ENCODE assay signal across 21 mouse cellular contexts in genomic region chr14:101883787-101884186, GRCm38 (mm10).
DNase-seq lines count a peak whose midpoint lies in the region; ATAC-seq and TF ChIP-seq lines count a peak whose summit lies in the region.
"Had no signal": no experiment of that assay in that cellular context is flagged by ENCODE, and none has a peak within 500 bp of the region (broad histone marks: within the 10 kb centered on the region; RNA-seq: fewer than 3 reads in every experiment).

No protein-coding gene starts in this region.

- H3K27me3 ChIP-seq in heart, embryonic 10.5 days (ENCODE audit: insufficient read depth, poor library complexity, severe bottlenecking) = no peaks in the 10 kb centered on the region
- H3K27me3 ChIP-seq in heart, embryonic 15.5 days = no peaks in the 10 kb centered on the region
- no peaks in the 10 kb centered on the region for H3K27me3 ChIP-seq in stomach, postnatal 0 days (ENCODE audit: control insufficient read depth, insufficient read depth, low read length)
- H3K27me3 ChIP-seq: embryonic facial prominence, embryonic 15.5 days; intestine, embryonic 15.5 days had no signal

- no peak for TF ChIP-seq CTCF in stomach, postnatal 0 days (IDR thresholded peaks at IDR 0.05; ENCODE audit: low read depth)

- peak; percentile 75 for ATAC-seq in heart, embryonic 15.5 days (replicated peaks; ENCODE audit: insufficient number of reproducible peaks, insufficient read depth, low FRiP score, low read depth)
- no peak for ATAC-seq in stomach, postnatal 0 days (ENCODE audit: low FRiP score, low TSS enrichment)
- ATAC-seq: forebrain, embryonic 14.5 days had no signal

- no peak for DNase-seq in heart, embryonic 10.5 days (ENCODE audit: low spot score)
- no peak for DNase-seq in heart, postnatal 4 days
- DNase-seq in 416B (ENCODE audit: low read depth) = peak; percentile 4
- no peak for DNase-seq in stomach, postnatal 0 days (ENCODE audit: low spot score)
- no peak for DNase-seq in urinary bladder, postnatal 25 days (ENCODE audit: low spot score)
- DNase-seq: adrenal gland, adult 8-10 months; adrenal gland, postnatal 36 days; cerebellum, adult 2 months; cerebellum, postnatal 10 days; embryo, embryonic 11 days; gastrocnemius, adult 2 months; gastrocnemius, postnatal 25 days; kidney, adult 18-20 months had no signal

- TF ChIP-seq EP300 in stomach, postnatal 0 days (optimal IDR thresholded peaks at IDR 0.05) = no peak

- H3K4me1 ChIP-seq in heart, embryonic 10.5 days = peaks cover 21% of the 10 kb centered on the region
- H3K4me1 ChIP-seq in heart, embryonic 15.5 days (replicated peaks) = peaks cover 22% of the 10 kb centered on the region
- H3K4me1 ChIP-seq in stomach, postnatal 0 days (replicated peaks; ENCODE audit: control insufficient read depth, insufficient read depth) = no peaks in the 10 kb centered on the region
- H3K4me1 ChIP-seq: forebrain, embryonic 10.5 days; hindbrain, embryonic 10.5 days had no signal

- H3K27ac ChIP-seq in heart, embryonic 10.5 days = peak overlapping the region; percentile 89
- peak overlapping the region; percentile 91 for H3K27ac ChIP-seq in heart, embryonic 15.5 days
- H3K27ac ChIP-seq in stomach, postnatal 0 days (replicated peaks) = peak overlapping the region; percentile 25; the same call in 1 of the 2 replicates
- H3K27ac ChIP-seq: embryonic facial prominence, embryonic 15.5 days; forebrain, embryonic 10.5 days; gastrocnemius, adult 2 months; hindbrain, embryonic 10.5 days; hindbrain, embryonic 14.5 days; intestine, embryonic 15.5 days had no signal

- WGBS in heart, embryonic 10.5 days = 35% methylated on average over 6 of the region's 6 CpGs
- WGBS in heart, embryonic 15.5 days = 23% methylated on average over 6 of the region's 6 CpGs
- WGBS in stomach, postnatal 0 days = 77% methylated on average over 6 of the region's 6 CpGs

- H3K9me3 ChIP-seq in heart, embryonic 10.5 days = no peaks in the 10 kb centered on the region
- no peaks in the 10 kb centered on the region for H3K9me3 ChIP-seq in heart, embryonic 15.5 days (replicated peaks)
- no peaks in the 10 kb centered on the region for H3K9me3 ChIP-seq in stomach, postnatal 0 days (ENCODE audit: control insufficient read depth, low read length)
- H3K9me3 ChIP-seq: embryonic facial prominence, embryonic 15.5 days; forebrain, embryonic 10.5 days; hindbrain, embryonic 10.5 days; intestine, embryonic 15.5 days had no signal

- peak overlapping the region; percentile 66 for H3K9ac ChIP-seq in heart, embryonic 15.5 days
- no peak overlapping the region for H3K9ac ChIP-seq in stomach, postnatal 0 days (ENCODE audit: low read length)
- H3K9ac ChIP-seq: embryonic facial prominence, embryonic 15.5 days; hindbrain, embryonic 14.5 days; intestine, embryonic 15.5 days had no signal

- H3K4me3 ChIP-seq in heart, embryonic 10.5 days = peak overlapping the region; percentile 63
- H3K4me3 ChIP-seq in heart, embryonic 15.5 days = peak overlapping the region; percentile 53
- H3K4me3 ChIP-seq in stomach, postnatal 0 days (ENCODE audit: low read depth, low read length) = no peak overlapping the region
- H3K4me3 ChIP-seq: embryonic facial prominence, embryonic 15.5 days; erythroblast, embryonic 14.5 days; forebrain, embryonic 10.5 days; gastrocnemius, adult 2 months; hindbrain, embryonic 10.5 days; intestine, embryonic 15.5 days had no signal

- H3K36me3 ChIP-seq in heart, embryonic 10.5 days = peaks cover 15% of the 10 kb centered on the region
- peaks cover 8% of the 10 kb centered on the region; the same call in 1 of the 2 replicates for H3K36me3 ChIP-seq in heart, embryonic 15.5 days
- 0 out of 2 replicates have a peak, but pooled peaks cover 2% of the 10 kb centered on the region for H3K36me3 ChIP-seq in stomach, postnatal 0 days (ENCODE audit: control insufficient read depth, insufficient read depth, low read length)
- H3K36me3 ChIP-seq: forebrain, embryonic 10.5 days; hindbrain, embryonic 10.5 days; intestine, embryonic 15.5 days had no signal

- peak overlapping the region; percentile 61 for H3K4me2 ChIP-seq in heart, embryonic 15.5 days
- H3K4me2 ChIP-seq in stomach, postnatal 0 days (replicated peaks; ENCODE audit: low read depth) = no peak overlapping the region
- H3K4me2 ChIP-seq: embryonic facial prominence, embryonic 15.5 days; hindbrain, embryonic 14.5 days; intestine, embryonic 15.5 days had no signal

Comparison
In these comparisons a context has a peak if more than half of its experiments do, and no peak if none do; other contexts are left out.
1. H3K27ac ChIP-seq: peak in every context shown above with its lines; median percentile 91 in heart, embryonic 15.5 days; 89 in heart, embryonic 10.5 days; 25 in stomach, postnatal 0 days.